Mouse (Mus musculus) kidney, postnatal 0 days (tissue): ENCODE measurements at regions not wholly inside any gene's neighbourhood (a gene's known extent, or its start where the extent isn't known, plus 50 kb on each side); places are given as distances from the start of the nearest gene placed in this dataset.

Source experiments
- ATAC-seq: fragments of 200-750 bp; cut with Nextera tagmentation; replicated peaks from 2 replicates; pipeline ENCODE4 v1.8.0; 2017; ENCODE audit warnings: low read depth, moderate number of reproducible peaks, moderate TSS enrichment, moderate library complexity; ENCODE audit not compliant: low FRiP score
- DNase-seq: peaks from one replicate; pipeline ENCODE4 v3.0.0-alpha.2; 2016; ENCODE audit warnings: low spot score
- H3K27ac ChIP-seq: fragments of 300-500 bp; sonication (generic); 2 replicates; pipeline ENCODE4 v1.5.1; 2014; ENCODE audit warnings: mild to moderate bottlenecking
- H3K27me3 ChIP-seq: fragments of 300-500 bp; sonication (generic); 2 replicates; pipeline ENCODE4 v1.6.1; 2014; ENCODE audit warnings: low read length, mixed read lengths; ENCODE audit not compliant: insufficient read depth
- H3K36me3 ChIP-seq: fragments of 300-500 bp; sonication (generic); 2 replicates; pipeline ENCODE4 v1.6.1; 2014; ENCODE audit warnings: low read length, mixed read lengths; ENCODE audit not compliant: insufficient read depth
- H3K4me1 ChIP-seq: fragments of 300-500 bp; sonication (generic); replicated peaks from 2 replicates; pipeline ENCODE4 v1.6.1; 2014; ENCODE audit warnings: antibody characterized with exemption, low read length, mixed read lengths; ENCODE audit not compliant: insufficient read depth
- H3K4me2 ChIP-seq: fragments of 300-500 bp; sonication (generic); 2 replicates; pipeline ENCODE4 v1.6.1; 2014; ENCODE audit warnings: mild to moderate bottlenecking, low read length, moderate library complexity, mixed read lengths
- H3K4me3 ChIP-seq: fragments of 300-500 bp; sonication (generic); replicated peaks from 2 replicates; pipeline ENCODE4 v1.5.1; 2014; ENCODE audit warnings: low read depth, low read length
- H3K9ac ChIP-seq: fragments of 300-500 bp; sonication (generic); 2 replicates; pipeline ENCODE4 v1.6.1; 2014; ENCODE audit warnings: low read depth, low read length
- H3K9me3 ChIP-seq: fragments of 300-500 bp; sonication (generic); replicated peaks from 2 replicates; pipeline ENCODE4 v1.6.1; 2016; ENCODE audit warnings: low read length, inconsistent platforms, mixed read lengths
- CTCF ChIP-seq: IDR thresholded peaks from 2 replicates; pipeline ENCODE4 v1.5.1; 2016; ENCODE audit warnings: antibody characterized with exemption, low read depth, mild to moderate bottlenecking, moderate library complexity
- WGBS: fragments of 180-500 bp; shearing (Covaris S2); extraction: QIAGEN DNeasy Blood & Tissue Kit; methylation state at CpG from one replicate; pipeline ENCODE4 v1.1.7; 2014; 5-methylcytosine and 5-hydroxymethylcytosine counted together

- H3K36me3 ChIP-seq, result no peaks in the 10 kb centered on the region
- H3K9me3 ChIP-seq, result no peaks in the 10 kb centered on the region
- no peak overlapping the region for H3K27ac ChIP-seq
- no peaks in the 10 kb centered on the region for H3K27me3 ChIP-seq
- no peak for TF ChIP-seq CTCF
- H3K4me1 ChIP-seq, result no peaks in the 10 kb centered on the region
- 64% methylated on average over 9 of the region's 9 CpGs for WGBS
- ATAC-seq, result no peak
- H3K4me2 ChIP-seq, result no peak overlapping the region
- DNase-seq, result no peak
- H3K9ac ChIP-seq, result no peak overlapping the region
- no peak overlapping the region for H3K4me3 ChIP-seq
Measured at GRCm38 (mm10) chr17:45829571-45829970, 95.9 kb upstream of the 1600014C23Rik start.

- Histone ChIP-seq H3K4me2 (no peak overlapping the region), H3K4me3 (no peak overlapping the region), H3K27me3 (no peaks in the 10 kb centered on the region), H3K9ac (no peak overlapping the region), H3K36me3 (no peaks in the 10 kb centered on the region), H3K27ac (no peak overlapping the region), H3K9me3 (no peaks in the 10 kb centered on the region), H3K4me1 (no peaks in the 10 kb centered on the region)
- no peak for TF ChIP-seq CTCF
- WGBS, result 58% methylated on average over 11 of the region's 11 CpGs
- DNase-seq, result no peak
- no peak for ATAC-seq
Measured at GRCm38 (mm10) chr17:45828843-45829242, 95.2 kb upstream of the 1600014C23Rik start.

- H3K9ac ChIP-seq, result no peak overlapping the region
- 89% methylated on average over 9 of the region's 9 CpGs for WGBS
- H3K4me3 ChIP-seq, result no peak overlapping the region
- ATAC-seq (no peak), DNase-seq (no peak)
- no peaks in the 10 kb centered on the region for H3K4me1 ChIP-seq
- no peak overlapping the region for H3K4me2 ChIP-seq
- H3K27ac ChIP-seq, result no peak overlapping the region
- no peaks in the 10 kb centered on the region for H3K36me3 ChIP-seq
- H3K27me3 ChIP-seq, result no peaks in the 10 kb centered on the region
- no peaks in the 10 kb centered on the region for H3K9me3 ChIP-seq
- TF ChIP-seq CTCF, result no peak
Measured at GRCm38 (mm10) chr17:45828284-45828824, 94.7 kb upstream of the 1600014C23Rik start.

- no peak overlapping the region for H3K4me2 ChIP-seq
- H3K36me3 ChIP-seq, result no peaks in the 10 kb centered on the region
- no peak overlapping the region for H3K9ac ChIP-seq
- TF ChIP-seq CTCF, result no peak
- 70% methylated on average over 8 of the region's 8 CpGs for WGBS
- ATAC-seq, result no peak
- no peaks in the 10 kb centered on the region for H3K9me3 ChIP-seq
- no peaks in the 10 kb centered on the region for H3K27me3 ChIP-seq
- no peak overlapping the region for H3K27ac ChIP-seq
- H3K4me3 ChIP-seq, result no peak overlapping the region
- no peaks in the 10 kb centered on the region for H3K4me1 ChIP-seq
- DNase-seq, result no peak
Measured at GRCm38 (mm10) chr17:45824977-45825376, 91.3 kb upstream of the 1600014C23Rik start.

- no peaks in the 10 kb centered on the region for H3K27me3 ChIP-seq
- no peak overlapping the region for H3K27ac ChIP-seq
Measured at GRCm38 (mm10) chr17:45823501-45823900, 89.9 kb upstream of the 1600014C23Rik start.

GRCm38 (mm10) chr17:45822427-45822826, 88.8 kb upstream of the 1600014C23Rik start:
- H3K4me2 ChIP-seq, result no peak overlapping the region
- H3K4me3 ChIP-seq, result no peak overlapping the region
- no peak for DNase-seq
- no peaks in the 10 kb centered on the region for H3K9me3 ChIP-seq
- 52% methylated on average over 17 of the region's 17 CpGs for WGBS
- no peak for TF ChIP-seq CTCF
- ATAC-seq, result no peak
- no peaks in the 10 kb centered on the region for H3K36me3 ChIP-seq
- H3K4me1 ChIP-seq, result no peaks in the 10 kb centered on the region
- no peak overlapping the region for H3K27ac ChIP-seq
- no peaks in the 10 kb centered on the region for H3K27me3 ChIP-seq
- H3K9ac ChIP-seq, result no peak overlapping the region

More at GRCm38 (mm10) chr17:45823501-45823900, 89.9 kb upstream of the 1600014C23Rik start:
- DNase-seq, result no peak
- no peak overlapping the region for H3K4me3 ChIP-seq
- no peaks in the 10 kb centered on the region for H3K4me1 ChIP-seq
- H3K9me3 ChIP-seq, result no peaks in the 10 kb centered on the region
- H3K9ac ChIP-seq, result no peak overlapping the region
- no peak for ATAC-seq
- WGBS, result 79% methylated on average over 5 of the region's 5 CpGs
- no peak for TF ChIP-seq CTCF
- H3K36me3 ChIP-seq, result no peaks in the 10 kb centered on the region
- H3K4me2 ChIP-seq, result no peak overlapping the region

GRCm38 (mm10) chr17:45821356-45821755, 87.7 kb upstream of the 1600014C23Rik start:
- no peak overlapping the region for H3K4me2 ChIP-seq
- no peak for TF ChIP-seq CTCF
- no peaks in the 10 kb centered on the region for H3K36me3 ChIP-seq
- H3K4me1 ChIP-seq, result no peaks in the 10 kb centered on the region
- no peak overlapping the region for H3K4me3 ChIP-seq
- H3K9me3 ChIP-seq, result no peaks in the 10 kb centered on the region
- H3K27me3 ChIP-seq, result no peaks in the 10 kb centered on the region
- no peak for DNase-seq
- no peak overlapping the region for H3K9ac ChIP-seq
- ATAC-seq, result no peak
- 91% methylated on average over 7 of the region's 7 CpGs for WGBS
- no peak overlapping the region for H3K27ac ChIP-seq
